Mouse (Mus musculus) forebrain, embryonic 14.5 days (tissue): ENCODE measurements at regions not wholly inside any gene's neighbourhood (a gene's known extent, or its start where the extent isn't known, plus 50 kb on each side); places are given as distances from the start of the nearest gene placed in this dataset.

Source experiments
- ATAC-seq: fragments of 200-750 bp; cut with Nextera tagmentation; 2 replicates; pipeline ENCODE4 v1.8.0; 2017; ENCODE audit warnings: mild to moderate bottlenecking, moderate library complexity
- DNase-seq: peaks from one replicate; pipeline ENCODE4 v3.0.0-alpha.2; 2015; ENCODE audit warnings: low spot score
- H3K27ac ChIP-seq: fragments of 300-500 bp; sonication (generic); 2 replicates; pipeline ENCODE4 v1.5.1; 2014; ENCODE audit warnings: low read depth, mild to moderate bottlenecking, control low read depth, low read length, moderate library complexity
- H3K27me3 ChIP-seq: fragments of 300-500 bp; sonication (generic); replicated peaks from 2 replicates; pipeline ENCODE4 v1.6.1; 2014; ENCODE audit warnings: low read length, control low read depth, mixed read lengths; ENCODE audit not compliant: control insufficient read depth, insufficient read depth
- H3K36me3 ChIP-seq: fragments of 300-500 bp; sonication (generic); 2 replicates; pipeline ENCODE4 v1.6.1; 2014; ENCODE audit warnings: low read length, control low read depth; ENCODE audit not compliant: control insufficient read depth, insufficient read depth
- H3K4me1 ChIP-seq: fragments of 300-500 bp; sonication (generic); 2 replicates; pipeline ENCODE4 v1.6.1; 2014; ENCODE audit warnings: antibody characterized with exemption, low read length, control low read depth; ENCODE audit not compliant: control insufficient read depth, insufficient read depth
- H3K4me2 ChIP-seq: fragments of 300-500 bp; sonication (generic); 2 replicates; pipeline ENCODE4 v1.6.1; 2014; ENCODE audit warnings: mild to moderate bottlenecking, control low read depth, low read length
- H3K4me3 ChIP-seq: fragments of 300-500 bp; sonication (generic); 2 replicates; pipeline ENCODE4 v1.5.1; 2014; ENCODE audit warnings: low read depth, low read length, control low read depth
- H3K9ac ChIP-seq: fragments of 300-500 bp; sonication (generic); 2 replicates; pipeline ENCODE4 v1.6.1; 2014; ENCODE audit warnings: mild to moderate bottlenecking, low read length, control low read depth, moderate library complexity
- H3K9me3 ChIP-seq: fragments of 300-500 bp; sonication (generic); replicated peaks from 2 replicates; pipeline ENCODE4 v1.6.1; 2016; ENCODE audit warnings: low read length, control low read depth, mixed read lengths; ENCODE audit not compliant: control insufficient read depth
- WGBS: fragments of 180-500 bp; shearing (Covaris S2); extraction: QIAGEN DNeasy Blood & Tissue Kit; methylation state at CpG from one replicate; pipeline ENCODE4 v1.1.7; 2014; 5-methylcytosine and 5-hydroxymethylcytosine counted together

- DNase-seq = peak; percentile 22
- ATAC-seq = no peak
- Histone ChIP-seq H3K9ac (no peak overlapping the region), H3K4me3 (no peak overlapping the region), H3K4me2 (no peak overlapping the region), H3K4me1 (no peaks in the 10 kb centered on the region), H3K9me3 (no peaks in the 10 kb centered on the region), H3K27me3 (no peaks in the 10 kb centered on the region), H3K36me3 (no peaks in the 10 kb centered on the region), H3K27ac (no peak overlapping the region)
- WGBS = 29% methylated on average over 6 of the region's 6 CpGs
These were observed 456.1 kb downstream of the Lrig3 start for GRCm38 (mm10) chr10:126422066-126422465.

- no peak overlapping the region for H3K27ac ChIP-seq
- WGBS = 85% methylated on average over 7 of the region's 7 CpGs
These were observed 447.8 kb downstream of the Lrig3 start for GRCm38 (mm10) chr10:126413786-126414185.

GRCm38 (mm10) chr10:126392235-126392634, 426.3 kb downstream of the Lrig3 start:
- no peaks in the 10 kb centered on the region for H3K4me1 ChIP-seq
- no peak overlapping the region for H3K27ac ChIP-seq
- H3K27me3 ChIP-seq = no peaks in the 10 kb centered on the region
- no peaks in the 10 kb centered on the region for H3K36me3 ChIP-seq
- ATAC-seq (no peak), DNase-seq (no peak)
- H3K9me3 ChIP-seq = no peaks in the 10 kb centered on the region
- no peak overlapping the region for H3K9ac ChIP-seq
- 90% methylated on average over 2 of the region's 3 CpGs for WGBS
- H3K4me2 ChIP-seq = no peak overlapping the region
- no peak overlapping the region for H3K4me3 ChIP-seq

More at GRCm38 (mm10) chr10:126413786-126414185, 447.8 kb downstream of the Lrig3 start:
- DNase-seq (no peak), ATAC-seq (no peak)
- Histone ChIP-seq H3K36me3 (no peaks in the 10 kb centered on the region), H3K4me2 (no peak overlapping the region), H3K27me3 (no peaks in the 10 kb centered on the region), H3K4me1 (no peaks in the 10 kb centered on the region), H3K4me3 (no peak overlapping the region), H3K9ac (no peak overlapping the region), H3K9me3 (no peaks in the 10 kb centered on the region)

GRCm38 (mm10) chr10:126391770-126392169, 425.8 kb downstream of the Lrig3 start:
- H3K4me3 ChIP-seq = no peak overlapping the region
- no peaks in the 10 kb centered on the region for H3K4me1 ChIP-seq
- ATAC-seq (no peak), DNase-seq (no peak)
- no peak overlapping the region for H3K27ac ChIP-seq
- 85% methylated on average over 6 of the region's 6 CpGs for WGBS
- no peaks in the 10 kb centered on the region for H3K27me3 ChIP-seq
- no peaks in the 10 kb centered on the region for H3K9me3 ChIP-seq
- no peaks in the 10 kb centered on the region for H3K36me3 ChIP-seq
- H3K4me2 ChIP-seq = no peak overlapping the region
- no peak overlapping the region for H3K9ac ChIP-seq

- ATAC-seq = no peak
- no peak overlapping the region for H3K4me2 ChIP-seq
- no peak for DNase-seq
- H3K9ac ChIP-seq = no peak overlapping the region
- H3K4me3 ChIP-seq = no peak overlapping the region
- no peaks in the 10 kb centered on the region for H3K27me3 ChIP-seq
- H3K4me1 ChIP-seq = no peaks in the 10 kb centered on the region
- no peaks in the 10 kb centered on the region for H3K36me3 ChIP-seq
- H3K9me3 ChIP-seq = no peaks in the 10 kb centered on the region
- 76% methylated on average over 3 of the region's 3 CpGs for WGBS
- H3K27ac ChIP-seq = no peak overlapping the region
These were observed 420.5 kb downstream of the Lrig3 start for GRCm38 (mm10) chr10:126386430-126386829.

- no peak for ATAC-seq
- H3K4me1 ChIP-seq = no peaks in the 10 kb centered on the region
- WGBS = 96% methylated on average over 6 of the region's 6 CpGs
These were observed 419.7 kb downstream of the Lrig3 start for GRCm38 (mm10) chr10:126385644-126386043.

GRCm38 (mm10) chr10:126380381-126380780, 414.4 kb downstream of the Lrig3 start:
- ATAC-seq (no peak), DNase-seq (no peak)
- no peak overlapping the region for H3K9ac ChIP-seq
- peaks cover 3% of the 10 kb centered on the region; the same call in 1 of the 2 replicates for H3K4me1 ChIP-seq
- no peaks in the 10 kb centered on the region for H3K36me3 ChIP-seq
- 88% methylated on average over 2 of the region's 2 CpGs for WGBS
- no peak overlapping the region for H3K27ac ChIP-seq
- H3K27me3 ChIP-seq = no peaks in the 10 kb centered on the region
- H3K9me3 ChIP-seq = no peaks in the 10 kb centered on the region
- H3K4me2 ChIP-seq = no peak overlapping the region
- H3K4me3 ChIP-seq = no peak overlapping the region

More at GRCm38 (mm10) chr10:126385644-126386043, 419.7 kb downstream of the Lrig3 start:
- no peak overlapping the region for H3K4me3 ChIP-seq
- H3K9ac ChIP-seq = no peak overlapping the region
- no peak overlapping the region for H3K27ac ChIP-seq
- no peak overlapping the region for H3K4me2 ChIP-seq
- H3K36me3 ChIP-seq = no peaks in the 10 kb centered on the region
- no peak for DNase-seq
- no peaks in the 10 kb centered on the region for H3K27me3 ChIP-seq
- H3K9me3 ChIP-seq = no peaks in the 10 kb centered on the region

GRCm38 (mm10) chr10:126379239-126379638, 413.3 kb downstream of the Lrig3 start:
- Histone ChIP-seq H3K9me3 (no peaks in the 10 kb centered on the region), H3K4me2 (no peak overlapping the region), H3K36me3 (no peaks in the 10 kb centered on the region), H3K4me3 (no peak overlapping the region), H3K9ac (no peak overlapping the region), H3K27ac (no peak overlapping the region), H3K4me1 (peaks cover 3% of the 10 kb centered on the region; the same call in 1 of the 2 replicates), H3K27me3 (no peaks in the 10 kb centered on the region)
- no peak for DNase-seq
- peak; percentile 32; the same call in 1 of the 2 replicates for ATAC-seq
- WGBS = 28% methylated on average over 6 of the region's 6 CpGs

- no peaks in the 10 kb centered on the region for H3K36me3 ChIP-seq
- WGBS = 61% methylated on average over 6 of the region's 6 CpGs
These were observed 407.9 kb downstream of the Lrig3 start for GRCm38 (mm10) chr10:126373906-126374305.

More at GRCm38 (mm10) chr10:126373906-126374305, 407.9 kb downstream of the Lrig3 start:
- H3K4me3 ChIP-seq = no peak overlapping the region
- no peaks in the 10 kb centered on the region for H3K27me3 ChIP-seq
- H3K9ac ChIP-seq = no peak overlapping the region
- no peak for ATAC-seq
- no peak for DNase-seq
- no peak overlapping the region for H3K27ac ChIP-seq
- H3K4me1 ChIP-seq = peaks cover 1% of the 10 kb centered on the region; the same call in 1 of the 2 replicates
- no peak overlapping the region for H3K4me2 ChIP-seq
- no peaks in the 10 kb centered on the region for H3K9me3 ChIP-seq
